Mouse (Mus musculus) myocyte (in vitro differentiated cells): Measurements from ENCODE around the gene Ptpn7.
"Not testable (repeated sequence)": the region's sequence is repeated elsewhere in the genome, so short reads cannot be mapped to it uniquely, and the experiment has no call there.

ENCODE experiments used
- E2F4 ChIP-seq: IDR thresholded peaks from one replicate; pipeline ENCODE4 v1.6.1; 2011; ENCODE audit warnings: mild to moderate bottlenecking, control low read depth, moderate library complexity; ENCODE audit not compliant: insufficient read depth
- TCF12 ChIP-seq: IDR thresholded peaks from one replicate; pipeline ENCODE4 v1.6.1; 2011; ENCODE audit warnings: mild to moderate bottlenecking, control low read depth; ENCODE audit not compliant: poor library complexity, insufficient read depth, severe bottlenecking

GRCm38 (mm10) chr1:135194335-135194734 is 61.8 kb downstream of the Ptpn7 start:
- not testable (repeated sequence) for TF ChIP-seq E2F4, TCF12
